ENCODE assay signal across 10 mouse cellular contexts in the genomic region with DNA sequence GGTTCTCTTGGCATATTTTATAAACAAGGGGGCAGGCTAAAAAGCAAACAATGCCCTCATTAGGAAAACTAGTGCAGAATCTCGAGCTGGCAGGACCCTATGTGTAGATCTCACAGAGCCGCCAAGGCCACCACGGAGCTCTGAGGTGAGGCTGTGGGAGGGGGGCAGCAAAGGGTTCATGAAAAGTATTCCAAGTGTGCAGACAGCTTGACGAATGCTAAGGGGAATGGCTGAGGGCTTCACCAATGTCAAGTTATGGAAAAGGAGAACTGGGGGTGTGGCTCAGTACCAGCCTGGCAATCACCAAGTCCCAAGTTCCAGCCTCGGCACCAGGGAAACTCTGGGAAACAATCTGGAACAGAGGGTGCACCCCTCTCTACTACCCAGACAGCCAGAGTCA. TPM values are rescaled to one million over a fixed set of nuclear protein-coding genes. Genes with fewer than 3 reads are reported as not detected.
A peak's percentile ranks its signal among the peaks of the same experiment; 100 is the strongest.
DNase-seq lines count a peak whose midpoint lies in the region; ATAC-seq and TF ChIP-seq lines count a peak whose summit lies in the region.
"Had no signal": no experiment of that assay in that cellular context is flagged by ENCODE, and none has a peak within 500 bp of the region (broad histone marks: within the 10 kb centered on the region; RNA-seq: fewer than 3 reads in every experiment).

No protein-coding gene starts in this region.

- H3K27me3 ChIP-seq in forebrain, postnatal 0 days (ENCODE audit: insufficient read depth, low read length): no peaks in the 10 kb centered on the region
- H3K27me3 ChIP-seq in forebrain, embryonic 15.5 days: peaks cover 24% of the 10 kb centered on the region

- intact Hi-C loops in left cerebral cortex, adult 2 months (cut with DNase I): no loop called here

- no peak overlapping the region for H3K4me3 ChIP-seq in forebrain, postnatal 0 days (ENCODE audit: low read depth, low read length)
- no peak overlapping the region for H3K4me3 ChIP-seq in forebrain, embryonic 15.5 days
- H3K4me3 ChIP-seq in left cerebral cortex, adult 2 months: no peak overlapping the region

- no peaks in the 10 kb centered on the region for H3K9me3 ChIP-seq in forebrain, postnatal 0 days (ENCODE audit: low read length)
- no peaks in the 10 kb centered on the region for H3K9me3 ChIP-seq in forebrain, embryonic 15.5 days

- ATAC-seq in forebrain, postnatal 0 days: 0 out of 2 replicates have a peak, but pooled peaks have one; percentile 16
- ATAC-seq in forebrain, embryonic 15.5 days (replicated peaks): no peak

- 33% methylated on average over 5 of the region's 5 CpGs for WGBS in forebrain, postnatal 0 days
- WGBS in forebrain, embryonic 15.5 days: 27% methylated on average over 5 of the region's 5 CpGs

- no peak overlapping the region for H3K4me2 ChIP-seq in forebrain, postnatal 0 days (ENCODE audit: low read depth)
- no peak overlapping the region for H3K4me2 ChIP-seq in forebrain, embryonic 15.5 days (replicated peaks)

- no peak for DNase-seq in forebrain, postnatal 0 days
- no peak for DNase-seq in left cerebral cortex, adult 2 months (ENCODE audit: extremely low spot score in 1 of 2, low spot score in 2 of 2)
- DNase-seq in left cerebral cortex, adult 18-20 months (ENCODE audit: low spot score in 2 of 2): no peak
- DNase-seq in right cerebral cortex, postnatal 10 days (ENCODE audit: low spot score in 2 of 2): peak; percentile 54 to 67
- DNase-seq in right cerebral cortex, postnatal 4 days: no peak
- DNase-seq in adrenal gland, postnatal 25 days: no peak
- no peak for DNase-seq in urinary bladder, adult 18-20 months (ENCODE audit: low spot score in 2 of 2)
- DNase-seq: adrenal gland, postnatal 10 days; B cell, adult 2 months had no signal

- no peak for TF ChIP-seq CTCF in forebrain, postnatal 0 days (IDR thresholded peaks at IDR 0.05; ENCODE audit: low read depth)
- no peak for TF ChIP-seq CTCF in left cerebral cortex, adult 2 months (IDR thresholded peaks at IDR 0.05)

- H3K36me3 ChIP-seq in forebrain, postnatal 0 days (ENCODE audit: insufficient read depth): no peaks in the 10 kb centered on the region
- no peaks in the 10 kb centered on the region for H3K36me3 ChIP-seq in forebrain, embryonic 15.5 days

- peaks cover 13% of the 10 kb centered on the region for H3K4me1 ChIP-seq in forebrain, postnatal 0 days (ENCODE audit: insufficient read depth)
- peaks cover 59% of the 10 kb centered on the region for H3K4me1 ChIP-seq in forebrain, embryonic 15.5 days

- H3K9ac ChIP-seq in forebrain, postnatal 0 days: no peak overlapping the region
- H3K9ac ChIP-seq in forebrain, embryonic 15.5 days (replicated peaks): no peak overlapping the region

- no peak overlapping the region for H3K27ac ChIP-seq in forebrain, postnatal 0 days (ENCODE audit: low read depth, low read length)
- no peak overlapping the region for H3K27ac ChIP-seq in forebrain, embryonic 15.5 days (replicated peaks)
- H3K27ac ChIP-seq in left cerebral cortex, adult 2 months: peak overlapping the region; percentile 53; the same call in 1 of the 2 replicates

RNA-seq across cellular contexts. Expression of gene Ptch1, which starts 24.2 kb away (rescaled TPM):
- 11.7 and 26.5 TPM in 2 replicates for total RNA-seq in forebrain, postnatal 0 days (2014; rRNA removed)
- polyA plus RNA-seq in forebrain, postnatal 0 days (2015; fragmentation: Nextera tagmentation; extraction: Ambion mirVana): 2.7 and 4.8 TPM in 2 replicates
- polyA plus RNA-seq in forebrain, embryonic 15.5 days (2015; fragmentation: Nextera tagmentation; extraction: Ambion mirVana): 9.0 and 10.2 TPM in 2 replicates
- 10 to 100 TPM; 53.5 to 58.2 TPM for total RNA-seq in left cerebral cortex, adult 2 months (2021)
- 10 to 100 TPM; 49.4 to 55.7 TPM for total RNA-seq in left cerebral cortex, adult 18-20 months (2021)
- total RNA-seq in adrenal gland, postnatal 25 days (2021): 33.9 and 53.6 TPM in 2 replicates

RNA-seq across cellular contexts. Expression of gene Fancc, which starts 52.1 kb away (rescaled TPM):
- 9.3 and 12.2 TPM in 2 replicates for total RNA-seq in forebrain, postnatal 0 days (2014; rRNA removed)
- 7.4 and 8.0 TPM in 2 replicates for polyA plus RNA-seq in forebrain, postnatal 0 days (2015; fragmentation: Nextera tagmentation; extraction: Ambion mirVana)
- 13.2 and 14.5 TPM in 2 replicates for polyA plus RNA-seq in forebrain, embryonic 15.5 days (2015; fragmentation: Nextera tagmentation; extraction: Ambion mirVana)
- total RNA-seq in left cerebral cortex, adult 2 months (2021): 1 to 10 TPM; 7.8 to 8.3 TPM
- 1 to 10 TPM; 8.0 to 9.3 TPM for total RNA-seq in left cerebral cortex, adult 18-20 months (2021)
- 10.4 and 18.2 TPM in 2 replicates for total RNA-seq in adrenal gland, postnatal 25 days (2021)

Comparison
In these comparisons a context has a peak if more than half of its experiments do, and no peak if none do; other contexts are left out.
1. DNase-seq: peak in right cerebral cortex, postnatal 10 days (2 of 2); none in forebrain, postnatal 0 days (single experiment), left cerebral cortex, adult 2 months (0 of 2), left cerebral cortex, adult 18-20 months (0 of 2), right cerebral cortex, postnatal 4 days (single experiment), adrenal gland, postnatal 25 days (single experiment) and urinary bladder, adult 18-20 months (0 of 2).